Mouse (Mus musculus) lung, embryonic 15.5 days (tissue): ENCODE results near the gene Slc4a1. TPM values are rescaled to one million over a fixed set of nuclear protein-coding genes. Genes with fewer than 3 reads are reported as not detected.

Source experiments
- ATAC-seq: fragments of 200-750 bp; cut with Nextera tagmentation; 2 replicates; pipeline ENCODE4 v1.8.0; 2017; ENCODE audit warnings: moderate number of reproducible peaks, borderline replicate concordance; ENCODE audit not compliant: low FRiP score, low TSS enrichment; ENCODE audit errors: extremely low read depth
- H3K27ac ChIP-seq: fragments of 300-500 bp; sonication (generic); 2 replicates; pipeline ENCODE4 v1.5.1; 2015; ENCODE audit warnings: moderate library complexity, mild to moderate bottlenecking, inconsistent platforms
- H3K27me3 ChIP-seq: fragments of 300-500 bp; sonication (generic); 2 replicates; pipeline ENCODE4 v1.6.1; 2015; ENCODE audit warnings: inconsistent platforms
- H3K36me3 ChIP-seq: fragments of 300-500 bp; sonication (generic); 2 replicates; pipeline ENCODE4 v1.6.1; 2015; ENCODE audit warnings: inconsistent platforms
- H3K4me1 ChIP-seq: fragments of 300-500 bp; sonication (generic); 2 replicates; pipeline ENCODE4 v1.6.1; 2015; ENCODE audit warnings: inconsistent platforms
- H3K4me2 ChIP-seq: fragments of 300-500 bp; sonication (generic); 2 replicates; pipeline ENCODE4 v1.6.1; 2015; ENCODE audit warnings: inconsistent platforms, mild to moderate bottlenecking, moderate library complexity
- H3K4me3 ChIP-seq: fragments of 300-500 bp; sonication (generic); 2 replicates; pipeline ENCODE4 v1.5.1; 2015; ENCODE audit warnings: mild to moderate bottlenecking, inconsistent platforms
- H3K9ac ChIP-seq: fragments of 300-500 bp; sonication (generic); 2 replicates; pipeline ENCODE4 v1.6.1; 2015; ENCODE audit warnings: inconsistent platforms
- H3K9me3 ChIP-seq: fragments of 300-500 bp; sonication (generic); 2 replicates; pipeline ENCODE4 v1.6.1; 2016; ENCODE audit warnings: inconsistent platforms
- WGBS: fragments of 180-500 bp; shearing (Covaris S2); methylation state at CpG from one replicate; pipeline ENCODE4 v1.1.7; 2015; 5-methylcytosine and 5-hydroxymethylcytosine counted together
- polyA plus RNA-seq: library from polyadenylated mRNA; unstranded; fragments of >200 nt; fragmentation: Nextera tagmentation; extraction: Ambion mirVana; gene quantifications from 2 replicates; pipeline ENCODE4 v1.2.1, GENCODE M21; 2015

Gene Slc4a1
- polyA plus RNA-seq, 1 experiment from 2014 or later = 10.1 TPM

DNA sequence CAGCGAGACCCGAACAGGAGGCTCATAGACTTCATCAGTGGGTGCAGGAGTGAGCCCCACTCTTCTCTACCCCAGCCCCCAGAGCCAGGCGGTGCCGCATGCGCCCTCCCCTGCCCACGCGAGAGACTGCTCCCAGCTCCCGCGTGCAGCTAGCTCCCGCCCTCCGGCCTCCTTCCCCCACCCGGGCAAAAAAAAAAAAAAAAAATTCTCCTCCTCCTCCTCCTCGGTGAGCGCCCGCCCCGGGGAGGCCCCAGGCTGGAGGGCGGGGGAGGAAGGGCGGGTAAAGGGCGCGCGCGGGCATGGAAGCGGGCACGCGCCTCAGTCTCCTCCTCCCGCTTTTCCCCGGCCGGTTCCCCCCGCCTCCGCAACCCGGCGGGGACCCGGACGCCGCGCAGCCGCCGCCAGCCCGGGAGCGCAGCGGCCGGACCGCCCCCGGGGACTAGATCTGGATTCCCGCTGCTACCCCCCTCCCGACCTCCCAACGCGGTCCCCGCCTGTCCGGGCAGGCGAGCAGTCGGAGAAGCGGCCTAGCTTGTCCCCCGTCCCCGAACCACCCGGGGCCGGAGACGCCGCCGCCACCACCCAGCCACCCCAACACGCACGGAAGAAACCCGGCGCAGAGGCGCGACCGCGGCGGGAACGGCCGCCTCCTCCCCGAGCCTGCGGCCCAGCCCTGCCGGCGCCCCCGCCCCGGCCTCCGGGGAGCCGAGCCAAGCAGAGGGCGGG, 49.3 kb downstream of the Slc4a1 start:
- 1% methylated on average over 49 of the region's 80 CpGs for WGBS
- H3K27me3 ChIP-seq = no peaks in the 10 kb centered on the region

DNA sequence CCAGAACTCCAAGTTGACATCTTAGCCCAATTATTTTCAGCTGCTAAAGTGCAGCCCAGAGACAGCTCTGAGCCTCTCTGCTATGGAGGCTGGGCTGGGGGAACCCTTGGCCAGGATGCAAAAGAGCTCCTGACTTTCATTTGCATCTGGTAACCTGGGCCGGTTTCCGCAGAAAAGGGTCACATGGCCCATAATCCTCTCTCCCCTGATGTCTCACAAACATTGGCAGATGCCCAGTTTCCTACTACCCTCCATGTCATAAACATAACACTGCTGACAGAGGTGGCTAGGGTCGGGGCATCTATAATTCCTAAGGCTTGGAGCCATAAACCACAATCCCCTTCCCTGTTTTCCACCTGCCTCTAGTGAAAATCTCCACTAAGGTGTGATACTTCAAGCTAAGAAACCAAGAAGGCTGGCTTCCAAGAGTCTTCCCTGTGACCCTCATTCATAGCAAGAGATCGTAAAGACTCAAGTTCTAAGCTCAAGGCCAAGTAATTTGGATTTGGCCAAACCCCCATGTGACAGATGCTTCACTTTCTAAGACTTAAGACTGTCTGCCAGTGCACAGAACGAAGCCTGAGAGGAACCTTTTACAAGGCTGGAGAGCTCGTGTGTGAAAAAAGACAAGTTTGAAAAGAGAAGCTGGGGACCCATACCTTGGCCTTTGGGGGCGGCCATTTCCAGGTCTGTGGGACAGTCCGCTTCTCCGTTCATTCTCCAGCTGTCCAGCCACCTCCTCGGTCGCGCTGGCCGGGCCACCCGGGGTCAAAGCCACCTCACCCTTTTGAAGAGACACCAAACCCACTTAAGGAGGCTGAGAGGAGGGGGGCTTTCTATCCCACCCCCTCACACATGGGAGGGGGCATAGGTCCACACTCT, 50.1 kb downstream of the Slc4a1 start:
- no peaks in the 10 kb centered on the region for H3K27me3 ChIP-seq
- H3K4me1 ChIP-seq = peaks cover 25% of the 10 kb centered on the region
- no peak; the same call in 1 of the 2 replicates for ATAC-seq
- 12% methylated on average over 14 of the region's 14 CpGs for WGBS
- peak overlapping the region; percentile 90 for H3K4me2 ChIP-seq
- H3K4me3 ChIP-seq = peak overlapping the region; percentile 99
- H3K36me3 ChIP-seq = peaks cover 32% of the 10 kb centered on the region
- H3K9ac ChIP-seq = peak overlapping the region; percentile 100
- H3K9me3 ChIP-seq = no peaks in the 10 kb centered on the region
- peak overlapping the region; percentile 99 for H3K27ac ChIP-seq

More for the DNA sequence above, 49.3 kb downstream of the Slc4a1 start:
- ATAC-seq = peak; percentile 36
- Histone ChIP-seq H3K27ac (peak overlapping the region; percentile 99), H3K4me1 (peaks cover 22% of the 10 kb centered on the region), H3K4me2 (peak overlapping the region; percentile 90), H3K36me3 (peaks cover 32% of the 10 kb centered on the region), H3K9me3 (no peaks in the 10 kb centered on the region), H3K9ac (peak overlapping the region; percentile 100), H3K4me3 (peak overlapping the region; percentile 99)

DNA sequence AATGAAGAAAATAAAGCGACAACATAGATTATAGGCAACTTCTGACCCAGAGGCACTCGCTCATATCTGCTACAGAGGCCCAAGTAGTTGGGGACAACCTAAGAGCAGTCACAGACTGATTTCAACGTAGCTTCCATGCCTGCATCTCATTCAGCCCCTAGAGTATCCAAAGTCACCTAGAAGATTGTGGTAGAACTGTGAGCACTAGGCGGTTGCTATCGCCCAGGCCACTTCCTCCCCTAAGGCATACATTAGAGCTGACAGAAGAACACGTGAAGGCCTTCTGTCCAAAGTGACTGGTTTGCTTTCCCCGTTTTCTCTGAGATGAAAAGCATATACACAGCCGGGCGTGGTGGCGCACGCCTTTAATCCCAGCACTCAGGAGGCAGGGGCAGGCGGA, 51.7 kb downstream of the Slc4a1 start:
- H3K9me3 ChIP-seq = no peaks in the 10 kb centered on the region
- no peak overlapping the region for H3K27ac ChIP-seq
- H3K36me3 ChIP-seq = peaks cover 43% of the 10 kb centered on the region
- no peak overlapping the region for H3K4me3 ChIP-seq
- no peak for ATAC-seq
- H3K9ac ChIP-seq = no peak overlapping the region
- no peaks in the 10 kb centered on the region for H3K27me3 ChIP-seq
- no peak overlapping the region for H3K4me2 ChIP-seq
- WGBS = 86% methylated on average over 12 of the region's 12 CpGs
- peaks cover 33% of the 10 kb centered on the region for H3K4me1 ChIP-seq

DNA sequence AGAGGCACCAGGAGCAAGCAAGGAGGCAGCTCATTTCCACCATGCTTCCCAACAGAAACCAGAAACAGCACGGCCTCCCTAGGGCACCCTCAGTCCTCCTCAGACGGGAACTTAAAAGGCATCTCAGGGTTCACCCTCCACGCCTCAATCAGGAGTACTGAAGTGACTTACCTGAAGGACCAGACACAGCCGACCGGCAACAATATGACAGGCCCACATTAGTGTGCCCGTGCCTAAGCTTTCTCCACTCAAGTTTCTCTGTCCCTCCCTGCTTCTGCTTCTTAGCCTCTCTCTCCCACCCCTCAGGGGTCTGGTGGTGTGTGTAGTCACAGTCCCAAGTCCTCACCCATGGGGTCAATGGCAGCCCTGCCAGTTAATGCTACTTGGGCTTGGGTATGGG, 53.4 kb downstream of the Slc4a1 start:
- no peaks in the 10 kb centered on the region for H3K27me3 ChIP-seq
- peaks cover 39% of the 10 kb centered on the region for H3K4me1 ChIP-seq
- WGBS = 89% methylated on average over 6 of the region's 6 CpGs
- no peaks in the 10 kb centered on the region for H3K9me3 ChIP-seq
- no peak overlapping the region for H3K27ac ChIP-seq
- peaks cover 50% of the 10 kb centered on the region for H3K36me3 ChIP-seq
- H3K9ac ChIP-seq = no peak overlapping the region
- H3K4me2 ChIP-seq = no peak overlapping the region
- no peak for ATAC-seq
- H3K4me3 ChIP-seq = no peak overlapping the region

DNA sequence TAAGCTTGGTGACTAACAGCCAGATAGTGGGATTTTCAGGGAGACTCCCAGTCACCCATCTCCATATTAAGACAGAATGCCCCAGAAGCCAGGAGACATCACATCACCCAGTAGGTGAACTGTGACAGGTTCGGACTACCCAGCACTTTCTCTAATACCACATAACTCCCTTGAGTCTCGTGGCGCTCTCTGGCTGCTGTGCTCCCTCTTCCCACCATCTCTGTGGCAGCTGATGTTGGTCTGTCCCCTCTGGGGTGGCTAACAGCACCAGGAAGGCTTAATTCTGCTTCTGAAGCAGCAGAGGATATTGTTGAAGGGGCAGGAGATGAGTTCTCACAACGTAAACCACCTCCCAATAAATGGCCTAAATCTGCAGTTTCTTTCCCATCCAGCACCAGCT, 54.0 kb downstream of the Slc4a1 start:
- Histone ChIP-seq H3K9me3 (no peaks in the 10 kb centered on the region), H3K4me3 (no peak overlapping the region), H3K27me3 (no peaks in the 10 kb centered on the region), H3K4me1 (peaks cover 39% of the 10 kb centered on the region), H3K36me3 (peaks cover 56% of the 10 kb centered on the region), H3K27ac (no peak overlapping the region), H3K9ac (no peak overlapping the region), H3K4me2 (no peak overlapping the region)
- 86% methylated on average over 4 of the region's 4 CpGs for WGBS
- ATAC-seq = no peak

DNA sequence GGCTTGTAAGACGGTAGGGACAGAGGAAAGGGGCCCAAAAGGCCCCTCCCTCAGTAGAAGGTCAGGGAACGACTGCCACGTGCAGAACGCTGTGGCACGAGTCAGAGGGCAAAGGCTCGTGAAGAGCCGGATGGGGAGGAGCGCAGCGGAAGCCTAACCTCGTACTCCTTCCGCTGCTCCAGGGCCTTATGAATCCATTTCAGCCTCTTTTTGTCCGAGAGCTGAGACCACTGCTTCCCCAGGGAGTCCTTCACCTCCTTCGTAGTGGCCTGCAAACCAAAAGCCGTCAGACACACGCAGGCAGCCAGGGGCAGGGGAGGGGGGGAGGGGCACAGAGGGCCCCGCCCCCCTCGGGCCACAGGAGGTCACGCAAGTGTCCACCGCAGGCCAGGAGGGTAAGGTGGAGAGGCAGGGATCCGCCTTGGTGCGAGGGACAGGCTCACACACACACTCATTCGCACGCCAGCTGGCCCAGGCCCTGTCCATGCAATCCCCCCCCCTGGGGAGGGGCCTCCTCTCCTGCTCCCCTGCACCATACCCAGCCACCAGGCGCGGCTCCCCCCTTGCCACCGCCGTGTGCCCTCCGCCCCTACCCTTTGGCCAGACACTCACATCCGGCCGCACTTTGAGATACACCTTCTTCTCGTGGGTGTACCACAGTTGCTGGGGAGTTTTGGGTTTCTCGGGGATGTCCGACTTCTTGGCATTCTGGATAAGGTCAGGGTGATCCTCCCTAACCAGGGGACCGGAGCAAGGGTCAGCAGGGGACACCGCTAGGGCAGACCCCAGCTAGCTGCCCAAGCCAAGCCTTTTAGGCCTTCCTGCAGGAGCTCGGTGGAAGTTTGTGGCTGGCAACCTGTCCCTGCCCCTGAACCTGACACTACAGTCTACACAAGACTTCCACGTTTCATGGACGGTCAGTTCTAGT, 55.0 kb downstream of the Slc4a1 start:
- WGBS = 45% methylated on average over 38 of the region's 38 CpGs
- Histone ChIP-seq H3K4me3 (no peak overlapping the region), H3K9ac (no peak overlapping the region), H3K36me3 (peaks cover 65% of the 10 kb centered on the region), H3K4me1 (peaks cover 34% of the 10 kb centered on the region), H3K4me2 (no peak overlapping the region; the same call in 1 of the 2 replicates), H3K9me3 (no peaks in the 10 kb centered on the region), H3K27me3 (no peaks in the 10 kb centered on the region), H3K27ac (no peak overlapping the region)
- no peak for ATAC-seq

DNA sequence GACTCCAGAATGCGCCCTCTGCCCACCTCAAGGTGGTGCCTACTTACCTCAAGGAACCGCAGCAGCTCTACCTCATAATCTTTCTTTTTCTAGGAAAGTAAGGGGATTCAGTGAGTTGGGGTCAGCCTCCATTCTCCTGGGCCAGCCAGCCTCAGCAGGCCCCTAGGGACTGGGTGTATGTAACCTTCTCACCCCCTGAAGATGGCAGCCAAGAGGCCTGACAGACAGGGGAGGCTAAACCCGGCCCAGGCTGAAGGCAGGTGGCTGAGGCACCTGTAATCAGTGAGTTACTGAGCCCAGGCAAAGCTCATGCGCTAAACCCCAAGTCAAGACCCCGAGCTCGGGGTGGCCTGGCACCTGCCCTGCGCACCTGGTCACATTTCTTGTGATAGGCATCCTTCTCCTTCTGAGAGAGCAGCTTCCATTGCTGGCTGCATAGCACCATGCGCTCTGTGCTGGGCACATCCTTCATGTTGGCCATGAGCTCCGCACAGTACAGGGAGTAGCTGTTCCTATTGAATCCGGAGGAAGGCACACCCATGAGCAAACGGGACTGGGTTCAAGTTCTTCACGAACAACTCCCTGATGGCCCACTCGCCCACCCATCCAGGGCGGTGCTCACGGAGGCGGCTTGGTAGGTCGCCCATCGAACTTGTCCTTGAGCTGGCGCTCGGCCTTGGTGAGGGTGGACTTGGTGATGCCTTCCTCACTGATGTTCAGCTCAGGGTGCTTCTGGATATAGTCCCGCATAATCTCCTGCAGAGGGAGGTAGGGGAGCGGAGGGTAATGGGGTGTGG, 56.0 kb downstream of the Slc4a1 start:
- H3K4me1 ChIP-seq = peaks cover 25% of the 10 kb centered on the region
- peak overlapping the region; percentile 68; the same call in 1 of the 2 replicates for H3K27ac ChIP-seq
- no peak for ATAC-seq
- peaks cover 66% of the 10 kb centered on the region for H3K36me3 ChIP-seq
- H3K4me3 ChIP-seq = peak overlapping the region; percentile 41
- H3K9me3 ChIP-seq = no peaks in the 10 kb centered on the region
- H3K4me2 ChIP-seq = peak overlapping the region; percentile 68
- no peaks in the 10 kb centered on the region for H3K27me3 ChIP-seq
- WGBS = 81% methylated on average over 22 of the region's 22 CpGs
- 0 out of 2 replicates have a peak overlapping the region, but pooled peaks have one; percentile 4 for H3K9ac ChIP-seq

DNA sequence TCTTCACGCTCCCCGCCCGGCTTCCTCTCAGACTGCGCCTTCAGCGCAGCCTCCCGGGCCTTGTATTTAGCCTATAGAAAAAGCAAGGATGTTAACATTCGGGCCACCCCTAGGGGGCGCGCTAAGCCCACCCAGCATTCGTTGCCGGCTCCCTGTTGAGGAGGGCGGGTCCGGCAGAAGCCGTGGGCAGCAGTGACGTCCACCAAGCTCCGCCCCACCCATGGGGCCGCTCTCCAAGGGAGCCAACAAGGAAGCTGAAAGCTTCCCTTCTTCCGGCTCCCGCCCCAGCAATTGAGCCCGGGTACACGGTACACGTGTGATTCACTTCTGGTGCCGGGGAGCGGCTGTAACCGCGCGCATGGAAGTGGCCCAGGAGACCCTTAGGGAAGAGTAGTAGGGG, 57.0 kb downstream of the Slc4a1 start:
- H3K9me3 ChIP-seq = no peaks in the 10 kb centered on the region
- WGBS = 1% methylated on average over 27 of the region's 27 CpGs
- H3K9ac ChIP-seq = 0 out of 2 replicates have a peak overlapping the region, but pooled peaks have one; percentile 4
- H3K27ac ChIP-seq = peak overlapping the region; percentile 68
- peaks cover 25% of the 10 kb centered on the region for H3K4me1 ChIP-seq
- peaks cover 55% of the 10 kb centered on the region for H3K36me3 ChIP-seq
- peak overlapping the region; percentile 41 for H3K4me3 ChIP-seq
- no peaks in the 10 kb centered on the region for H3K27me3 ChIP-seq
- ATAC-seq = peak; percentile 93
- H3K4me2 ChIP-seq = peak overlapping the region; percentile 68

DNA sequence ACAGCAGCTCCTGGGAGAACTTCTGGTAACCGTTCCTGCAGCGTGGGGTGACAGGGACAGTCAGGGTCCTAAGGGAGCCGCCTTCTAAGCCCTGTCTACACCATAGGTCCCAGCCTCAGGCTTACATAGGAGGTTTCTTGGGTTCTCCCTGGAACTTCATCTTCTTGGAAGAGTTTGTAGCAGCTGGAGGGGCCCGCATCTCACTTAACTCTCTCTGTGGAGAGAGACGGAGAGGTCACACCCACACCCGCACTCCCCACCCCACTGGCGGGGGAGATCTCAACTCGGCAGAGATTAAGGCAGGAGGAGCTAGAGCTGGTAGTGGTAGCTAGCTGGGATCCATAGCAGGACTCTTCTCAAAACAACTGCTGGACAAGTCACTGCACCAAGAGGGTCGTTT, 57.9 kb downstream of the Slc4a1 start:
- H3K4me3 ChIP-seq = no peak overlapping the region
- peaks cover 25% of the 10 kb centered on the region for H3K4me1 ChIP-seq
- no peak overlapping the region for H3K27ac ChIP-seq
- H3K9ac ChIP-seq = no peak overlapping the region
- H3K36me3 ChIP-seq = peaks cover 47% of the 10 kb centered on the region
- no peaks in the 10 kb centered on the region for H3K27me3 ChIP-seq
- 82% methylated on average over 9 of the region's 9 CpGs for WGBS
- no peak overlapping the region for H3K4me2 ChIP-seq
- no peak for ATAC-seq
- H3K9me3 ChIP-seq = no peaks in the 10 kb centered on the region

DNA sequence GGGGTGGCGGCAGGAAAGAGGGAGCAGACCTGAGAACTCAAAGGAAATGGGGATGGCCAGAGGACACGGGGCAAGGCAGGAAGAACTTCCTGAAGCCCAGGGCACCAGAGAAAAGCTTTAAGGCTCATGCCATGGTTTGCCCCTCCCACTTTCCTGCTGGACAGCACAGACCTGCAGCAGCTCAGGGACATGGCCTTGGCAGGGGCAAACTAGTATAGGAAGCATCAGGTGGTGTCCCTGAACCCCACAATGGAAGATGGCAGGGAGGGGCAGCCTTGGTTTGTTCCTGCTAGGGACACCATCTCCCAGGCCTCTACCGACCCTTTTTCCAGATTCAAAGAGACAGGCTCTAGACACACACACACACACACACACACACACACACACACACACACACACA, 60.6 kb downstream of the Slc4a1 start:
- Histone ChIP-seq H3K4me1 (peaks cover 17% of the 10 kb centered on the region), H3K36me3 (peaks cover 35% of the 10 kb centered on the region), H3K9me3 (no peaks in the 10 kb centered on the region), H3K27me3 (no peaks in the 10 kb centered on the region), H3K27ac (no peak overlapping the region), H3K4me2 (no peak overlapping the region), H3K4me3 (no peak overlapping the region), H3K9ac (no peak overlapping the region)
- 38% methylated on average over 3 of the region's 3 CpGs for WGBS
- ATAC-seq = no peak

DNA sequence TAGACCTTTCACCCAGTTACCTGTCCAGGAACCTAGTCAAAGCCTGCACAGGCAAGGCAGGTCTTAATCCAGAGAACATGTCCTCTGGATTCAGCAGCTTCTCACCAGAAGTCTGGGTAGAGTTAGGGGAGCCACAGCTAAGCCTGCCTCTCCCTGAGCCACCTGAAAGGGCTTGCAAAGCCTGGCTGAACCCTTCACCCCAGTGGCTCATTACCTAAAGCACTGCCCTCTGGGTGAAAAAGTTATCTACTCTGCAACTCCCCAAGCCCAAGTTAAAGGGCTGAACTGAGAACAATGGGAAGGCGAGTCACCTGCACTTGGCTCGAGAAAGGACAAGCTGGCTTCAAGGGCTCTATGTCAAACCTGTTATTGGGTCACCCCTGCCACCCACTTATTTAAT, 61.9 kb downstream of the Slc4a1 start:
- no peak overlapping the region for H3K4me2 ChIP-seq
- H3K9ac ChIP-seq = no peak overlapping the region
- 43% methylated on average over 2 of the region's 2 CpGs for WGBS
- H3K27ac ChIP-seq = no peak overlapping the region
- H3K27me3 ChIP-seq = no peaks in the 10 kb centered on the region
- no peak for ATAC-seq
- H3K4me3 ChIP-seq = no peak overlapping the region
- no peaks in the 10 kb centered on the region for H3K9me3 ChIP-seq
- peaks cover 5% of the 10 kb centered on the region for H3K4me1 ChIP-seq
- peaks cover 24% of the 10 kb centered on the region for H3K36me3 ChIP-seq
